Mouse (Mus musculus) cerebellum, adult 2 months (tissue): Measurements from ENCODE around the gene Cast. TPM values are rescaled to one million over a fixed set of nuclear protein-coding genes. Genes with fewer than 3 reads are reported as not detected.

ENCODE experiments used
- DNase-seq, 2 experiments: peaks; one replicate each; pipeline ENCODE4 v3.0.0; 2021
- H3K27ac ChIP-seq: fragments of 200-500 bp; 2 replicates; pipeline ENCODE4 v1.5.1; 2012; ENCODE audit warnings: low read length, control low read depth, inconsistent platforms; ENCODE audit not compliant: insufficient read depth
- H3K27me3 ChIP-seq: fragments of 200-500 bp; 2 replicates; pipeline ENCODE4 v1.6.1; 2012; ENCODE audit warnings: inconsistent platforms, mild to moderate bottlenecking, low read length, moderate library complexity; ENCODE audit not compliant: control insufficient read depth, insufficient read depth
- H3K4me1 ChIP-seq: fragments of 200-500 bp; 2 replicates; pipeline ENCODE4 v1.6.1; 2011; ENCODE audit warnings: low read length; ENCODE audit not compliant: control insufficient read depth, insufficient read depth
- H3K4me3 ChIP-seq: fragments of 200-500 bp; replicated peaks from 2 replicates; pipeline ENCODE3; 2011; ENCODE audit warnings: mild to moderate bottlenecking, low read depth, low read length, control low read depth; ENCODE audit not compliant: insufficient read depth
- CTCF ChIP-seq: fragments of 200-500 bp; IDR thresholded peaks from 2 replicates; pipeline ENCODE4 v1.5.1; 2011; ENCODE audit warnings: low read depth, mild to moderate bottlenecking, control low read depth, low read length, moderate library complexity, borderline replicate concordance; ENCODE audit not compliant: insufficient read depth
- POLR2A ChIP-seq: fragments of 200-500 bp; IDR thresholded peaks from 2 replicates; pipeline ENCODE4 v1.6.1; 2011; ENCODE audit warnings: low read length, control low read depth, borderline replicate concordance; ENCODE audit not compliant: insufficient read depth
- WGBS: fragments of 180-500 bp; shearing (Covaris S2); methylation state at CpG from one replicate; pipeline ENCODE4 v1.1.7; 2018; 5-methylcytosine and 5-hydroxymethylcytosine counted together
- polyA plus RNA-seq: library from polyadenylated mRNA; depleted of rRNA; stranded (reverse); fragments of >200 nt; gene quantifications from 2 replicates; pipeline ENCODE4 v1.2.3, GENCODE M21; 2012

Cast gene
- polyA plus RNA-seq, 1 experiment, result 13.0 TPM

GRCm38 (mm10) chr13:74762741-74763140 is 45.9 kb downstream of the Cast start:
- DNase-seq, result no peak
- Histone ChIP-seq H3K27ac (no peak overlapping the region), H3K27me3 (no peaks in the 10 kb centered on the region), H3K4me1 (no peaks in the 10 kb centered on the region), H3K4me3 (no peak overlapping the region)
- TF ChIP-seq POLR2A, result no peak
- TF ChIP-seq CTCF, result no peak
- 96% methylated on average over 1 of the region's 1 CpGs for WGBS

DNA sequence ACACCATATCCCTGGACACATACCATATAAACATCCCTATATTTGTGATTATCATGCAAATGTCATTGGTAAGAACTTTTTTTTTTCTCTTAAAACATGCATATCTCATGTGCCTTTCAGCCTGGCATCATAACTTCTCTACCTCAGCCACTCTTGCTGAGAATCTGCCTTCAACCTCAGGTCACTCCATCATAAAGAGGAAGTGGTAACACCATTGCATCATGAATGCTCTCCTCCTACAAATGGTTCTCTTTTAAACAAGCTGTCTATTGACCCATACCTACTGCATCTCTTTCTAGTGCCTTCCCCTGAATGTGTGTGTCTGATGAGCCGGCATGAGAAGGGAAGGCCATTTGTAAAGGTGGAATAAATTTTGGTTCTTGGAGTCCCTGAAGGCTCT is 49.5 kb downstream of the Cast start:
- 89% methylated on average over 1 of the region's 1 CpGs for WGBS
- H3K4me1 ChIP-seq, result no peaks in the 10 kb centered on the region
- no peak overlapping the region for H3K27ac ChIP-seq
- no peaks in the 10 kb centered on the region for H3K27me3 ChIP-seq
- DNase-seq, result no peak
- no peak overlapping the region for H3K4me3 ChIP-seq
- TF ChIP-seq POLR2A (no peak), CTCF (no peak)

DNA sequence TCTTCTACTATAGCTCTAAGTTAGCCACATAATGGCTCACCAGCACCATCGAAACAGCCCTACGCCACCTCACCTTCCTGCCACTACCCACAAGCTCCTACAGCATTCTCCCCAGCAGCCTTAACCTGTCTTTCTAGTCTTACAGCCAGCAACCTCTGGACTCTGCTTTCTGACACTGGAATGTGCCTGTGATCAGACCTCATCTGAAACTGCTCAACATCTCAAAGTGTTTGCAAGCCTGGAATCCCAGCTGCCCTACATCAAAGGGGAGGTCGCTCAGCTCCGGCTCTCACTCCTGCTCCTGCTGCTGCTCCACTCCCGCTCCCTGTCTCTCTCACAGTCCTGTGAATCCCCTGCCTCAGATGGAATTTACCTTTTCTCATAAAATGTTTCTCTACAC is 65.4 kb downstream of the Cast start:
- no peak for TF ChIP-seq CTCF
- TF ChIP-seq POLR2A, result no peak
- H3K4me3 ChIP-seq, result no peak overlapping the region
- DNase-seq, result no peak
- H3K27ac ChIP-seq, result no peak overlapping the region
- no peaks in the 10 kb centered on the region for H3K27me3 ChIP-seq
- H3K4me1 ChIP-seq, result no peaks in the 10 kb centered on the region
- 74% methylated on average over 5 of the region's 5 CpGs for WGBS

DNA sequence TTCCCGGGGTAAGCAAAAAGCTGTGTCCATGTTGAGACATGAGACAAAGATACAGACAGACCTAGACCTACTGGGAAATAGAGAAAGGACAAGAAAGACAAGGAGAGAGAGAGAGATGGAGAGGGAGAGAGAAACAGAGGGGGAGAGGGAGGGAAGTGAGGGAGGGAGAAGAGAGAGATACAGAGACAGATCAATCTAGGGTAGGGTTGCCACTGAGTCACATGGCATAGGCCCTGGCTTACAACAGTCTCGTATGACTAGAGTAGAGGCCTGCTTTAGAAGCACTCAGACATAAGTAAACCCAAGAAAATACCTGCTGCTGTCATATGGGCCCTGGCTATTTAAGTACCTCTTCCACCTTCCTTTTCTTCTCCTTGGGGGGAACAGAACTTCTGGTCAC is 72.2 kb downstream of the Cast start:
- no peak overlapping the region for H3K4me3 ChIP-seq
- no peaks in the 10 kb centered on the region for H3K4me1 ChIP-seq
- no peak for DNase-seq
- no peak overlapping the region for H3K27ac ChIP-seq
- 88% methylated on average over 2 of the region's 2 CpGs for WGBS
- no peaks in the 10 kb centered on the region for H3K27me3 ChIP-seq
- TF ChIP-seq CTCF, result no peak
- TF ChIP-seq POLR2A, result no peak

GRCm38 (mm10) chr13:74735834-74736233 is 72.8 kb downstream of the Cast start:
- TF ChIP-seq POLR2A (no peak), CTCF (no peak)
- no peak for DNase-seq
- Histone ChIP-seq H3K4me1 (no peaks in the 10 kb centered on the region), H3K4me3 (no peak overlapping the region), H3K27me3 (no peaks in the 10 kb centered on the region), H3K27ac (no peak overlapping the region)
- WGBS, result 92% methylated on average over 5 of the region's 5 CpGs

DNA sequence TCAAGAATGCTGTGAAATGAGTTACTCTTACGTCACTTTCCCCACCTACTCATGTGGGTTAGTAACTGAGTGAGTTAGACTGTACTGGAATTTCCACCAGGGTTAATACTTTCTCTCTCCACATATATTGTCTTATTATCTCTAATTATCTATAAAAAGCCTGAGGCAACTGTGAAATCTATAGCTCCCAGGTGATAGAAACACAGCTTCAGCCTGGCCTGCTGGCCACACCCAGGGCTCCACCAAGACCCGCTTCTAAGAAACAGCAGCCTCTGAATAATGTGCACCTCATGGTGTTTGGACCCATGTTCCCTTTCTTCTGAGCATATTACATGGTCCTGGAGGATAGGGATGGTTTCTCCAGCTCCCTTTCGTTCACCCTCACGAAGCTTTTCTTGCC is 74.9 kb downstream of the Cast start:
- Histone ChIP-seq H3K4me3 (no peak overlapping the region), H3K27me3 (no peaks in the 10 kb centered on the region), H3K4me1 (no peaks in the 10 kb centered on the region), H3K27ac (no peak overlapping the region)
- DNase-seq, result no peak
- TF ChIP-seq CTCF (no peak), POLR2A (no peak)
- 89% methylated on average over 4 of the region's 4 CpGs for WGBS

DNA sequence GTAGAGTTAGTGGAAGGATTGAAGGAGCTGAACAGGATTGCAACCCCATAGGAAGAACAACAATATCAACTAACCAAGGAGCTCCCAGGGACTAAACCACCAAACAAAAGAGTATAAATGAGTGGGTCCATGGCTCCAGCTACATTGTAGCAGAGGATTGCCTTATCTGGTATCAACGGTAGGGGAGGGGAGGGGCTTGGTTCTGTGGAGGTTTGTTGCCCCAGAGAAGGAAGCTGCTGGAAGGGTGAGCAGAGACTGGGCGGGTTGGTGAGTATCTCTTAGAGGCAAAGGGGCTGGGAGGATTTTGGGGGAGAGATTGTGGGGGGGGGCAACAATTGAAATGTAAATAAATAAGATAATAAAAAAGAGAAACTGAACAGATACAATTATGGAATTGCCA is 89.6 kb downstream of the Cast start:
- TF ChIP-seq POLR2A, result no peak
- no peak for TF ChIP-seq CTCF

DNA sequence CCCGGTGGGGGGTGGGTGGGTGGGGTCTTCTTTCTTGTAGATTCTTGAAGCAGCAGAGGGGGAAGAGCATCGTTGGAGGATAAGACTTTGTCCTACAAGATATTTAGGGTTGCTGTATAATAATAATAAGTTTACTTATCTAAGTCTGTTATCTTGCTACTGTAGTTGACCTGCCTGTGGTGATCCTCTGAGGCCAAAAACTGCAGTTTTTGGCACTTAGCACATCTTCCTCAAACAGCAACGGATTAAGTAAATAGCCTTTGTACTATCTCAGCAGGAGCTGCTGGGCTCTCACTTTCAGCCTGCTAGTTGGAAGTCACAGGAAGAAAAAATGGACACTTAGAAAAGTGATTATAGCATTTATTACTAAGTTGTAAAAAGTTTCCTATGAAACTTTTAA is 112.4 kb downstream of the Cast start:
- TF ChIP-seq CTCF (no peak), POLR2A (no peak)
- H3K4me1 ChIP-seq, result no peaks in the 10 kb centered on the region
- no peak for DNase-seq
- H3K4me3 ChIP-seq, result no peak overlapping the region
- no peaks in the 10 kb centered on the region for H3K27me3 ChIP-seq
- H3K27ac ChIP-seq, result no peak overlapping the region
- 53% methylated on average over 3 of the region's 3 CpGs for WGBS

More for the DNA sequence above, 89.6 kb downstream of the Cast start:
- WGBS, result 86% methylated on average over 2 of the region's 2 CpGs
- Histone ChIP-seq H3K27ac (no peak overlapping the region), H3K27me3 (no peaks in the 10 kb centered on the region), H3K4me3 (no peak overlapping the region), H3K4me1 (no peaks in the 10 kb centered on the region)
- DNase-seq, result no peak
